Mouse (Mus musculus): ENCODE measurements at regions not wholly inside any gene's neighbourhood (a gene's known extent, or its start where the extent isn't known, plus 50 kb on each side); places are given as distances from the start of the nearest gene placed in this dataset.
A peak's percentile ranks its signal among the peaks of the same experiment; 100 is the strongest.

- Histone ChIP-seq H3K4me1 (replicated peaks; ENCODE audit: control insufficient read depth, insufficient read depth, low read length) (no peaks in the 10 kb centered on the region), H3K27me3 (ENCODE audit: control insufficient read depth, insufficient read depth, low read length) (no peaks in the 10 kb centered on the region), H3K36me3 (ENCODE audit: control insufficient read depth, insufficient read depth, low read length) (no peaks in the 10 kb centered on the region), H3K4me2 (ENCODE audit: low read depth, low read length, severe bottlenecking) (no peak overlapping the region), H3K9me3 (ENCODE audit: control insufficient read depth, low read length) (no peaks in the 10 kb centered on the region), H3K4me3 (ENCODE audit: low read depth, low read length) (no peak overlapping the region), H3K9ac (ENCODE audit: low read length) (no peak overlapping the region), H3K27ac (ENCODE audit: low read depth, low read length) (no peak overlapping the region)
- ATAC-seq (replicated peaks; ENCODE audit: low FRiP score): no peak
- 74% methylated on average over 2 of the region's 2 CpGs for WGBS
- DNase-seq (ENCODE audit: low spot score): no peak
Measured at GRCm38 (mm10) chr11:14350444-14351135, 248.5 kb upstream of the Pom121l12 start.

DNA sequence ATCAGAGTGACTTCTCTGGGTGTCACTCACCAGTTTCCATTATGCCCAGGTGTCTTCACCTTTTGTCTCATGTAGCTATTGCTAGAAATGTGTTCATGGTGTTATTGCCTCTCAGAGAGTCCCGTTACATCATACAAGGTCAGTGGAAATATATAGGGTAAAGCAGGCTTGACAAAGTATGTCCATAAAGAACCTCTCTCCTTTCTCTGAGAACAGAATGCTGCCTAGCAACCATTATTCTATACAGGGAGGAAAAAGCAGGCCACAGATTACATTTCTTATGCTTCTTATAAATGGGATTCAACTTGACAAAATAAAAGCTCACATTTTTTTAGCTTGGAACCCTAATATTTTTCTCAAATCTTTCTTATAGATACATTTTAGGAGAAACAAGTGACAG, 220.6 kb upstream of the Pom121l12 start:
- no peak overlapping the region for H3K27ac ChIP-seq (ENCODE audit: low read depth, low read length)
- H3K4me3 ChIP-seq (ENCODE audit: low read depth, low read length): no peak overlapping the region
- no peaks in the 10 kb centered on the region for H3K36me3 ChIP-seq (ENCODE audit: control insufficient read depth, insufficient read depth, low read length)
- no peaks in the 10 kb centered on the region for H3K9me3 ChIP-seq (ENCODE audit: control insufficient read depth, low read length)
- WGBS: 45% methylated on average over 1 of the region's 1 CpGs
- no peak overlapping the region for H3K9ac ChIP-seq (ENCODE audit: low read length)
- H3K4me1 ChIP-seq (replicated peaks; ENCODE audit: control insufficient read depth, insufficient read depth, low read length): no peaks in the 10 kb centered on the region
- H3K4me2 ChIP-seq (ENCODE audit: low read depth, low read length, severe bottlenecking): no peak overlapping the region
- no peak for DNase-seq (ENCODE audit: low spot score)
- ATAC-seq (replicated peaks; ENCODE audit: low FRiP score): no peak
- no peaks in the 10 kb centered on the region for H3K27me3 ChIP-seq (ENCODE audit: control insufficient read depth, insufficient read depth, low read length)

GRCm38 (mm10) chr11:14379763-14380571, 219.1 kb upstream of the Pom121l12 start:
- Histone ChIP-seq H3K4me3 (ENCODE audit: low read depth, low read length) (no peak overlapping the region), H3K36me3 (ENCODE audit: control insufficient read depth, insufficient read depth, low read length) (no peaks in the 10 kb centered on the region), H3K27ac (ENCODE audit: low read depth, low read length) (no peak overlapping the region), H3K4me1 (replicated peaks; ENCODE audit: control insufficient read depth, insufficient read depth, low read length) (no peaks in the 10 kb centered on the region), H3K9me3 (ENCODE audit: control insufficient read depth, low read length) (no peaks in the 10 kb centered on the region), H3K27me3 (ENCODE audit: control insufficient read depth, insufficient read depth, low read length) (no peaks in the 10 kb centered on the region), H3K9ac (ENCODE audit: low read length) (no peak overlapping the region), H3K4me2 (ENCODE audit: low read depth, low read length, severe bottlenecking) (no peak overlapping the region)
- WGBS: 28% methylated on average over 11 of the region's 11 CpGs
- no peak for DNase-seq (ENCODE audit: low spot score)
- peak; percentile 71 for ATAC-seq (replicated peaks; ENCODE audit: low FRiP score)

DNA sequence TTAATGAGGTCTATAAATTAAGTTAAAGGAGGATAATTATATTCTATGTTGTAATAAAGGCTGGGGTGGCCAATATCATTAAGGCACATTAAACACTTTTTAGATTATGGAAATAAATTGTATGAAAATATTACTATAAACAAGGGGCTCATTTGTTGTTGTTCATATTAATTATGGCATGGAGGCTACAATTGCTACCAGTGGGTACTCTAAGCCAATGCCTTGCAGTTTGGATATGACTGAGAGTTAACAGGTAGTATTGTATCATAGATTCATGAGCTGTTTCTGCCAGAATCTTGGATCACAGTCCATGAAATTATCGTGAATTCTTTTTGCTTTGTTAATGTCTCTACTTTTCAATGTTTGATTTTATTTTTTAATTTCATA, 218.5 kb upstream of the Pom121l12 start:
- H3K4me1 ChIP-seq (replicated peaks; ENCODE audit: control insufficient read depth, insufficient read depth, low read length): no peaks in the 10 kb centered on the region
- 86% methylated on average over 1 of the region's 1 CpGs for WGBS
- no peak for ATAC-seq (replicated peaks; ENCODE audit: low FRiP score)

GRCm38 (mm10) chr11:14387055-14387584, 212.0 kb upstream of the Pom121l12 start:
- no peak overlapping the region for H3K9ac ChIP-seq (ENCODE audit: low read length)
- H3K36me3 ChIP-seq (ENCODE audit: control insufficient read depth, insufficient read depth, low read length): no peaks in the 10 kb centered on the region
- no peak overlapping the region for H3K4me2 ChIP-seq (ENCODE audit: low read depth, low read length, severe bottlenecking)
- no peak overlapping the region for H3K27ac ChIP-seq (ENCODE audit: low read depth, low read length)
- DNase-seq (ENCODE audit: low spot score) (no peak), ATAC-seq (replicated peaks; ENCODE audit: low FRiP score) (no peak)
- H3K4me1 ChIP-seq (replicated peaks; ENCODE audit: control insufficient read depth, insufficient read depth, low read length): no peaks in the 10 kb centered on the region
- H3K9me3 ChIP-seq (ENCODE audit: control insufficient read depth, low read length): no peaks in the 10 kb centered on the region
- no peak overlapping the region for H3K4me3 ChIP-seq (ENCODE audit: low read depth, low read length)
- 83% methylated on average over 3 of the region's 3 CpGs for WGBS
- no peaks in the 10 kb centered on the region for H3K27me3 ChIP-seq (ENCODE audit: control insufficient read depth, insufficient read depth, low read length)

More for the DNA sequence above, 218.5 kb upstream of the Pom121l12 start:
- no peak overlapping the region for H3K4me2 ChIP-seq (ENCODE audit: low read depth, low read length, severe bottlenecking)
- no peaks in the 10 kb centered on the region for H3K9me3 ChIP-seq (ENCODE audit: control insufficient read depth, low read length)
- no peak overlapping the region for H3K27ac ChIP-seq (ENCODE audit: low read depth, low read length)
- DNase-seq (ENCODE audit: low spot score): no peak
- no peak overlapping the region for H3K4me3 ChIP-seq (ENCODE audit: low read depth, low read length)
- H3K27me3 ChIP-seq (ENCODE audit: control insufficient read depth, insufficient read depth, low read length): no peaks in the 10 kb centered on the region
- H3K36me3 ChIP-seq (ENCODE audit: control insufficient read depth, insufficient read depth, low read length): no peaks in the 10 kb centered on the region
- no peak overlapping the region for H3K9ac ChIP-seq (ENCODE audit: low read length)

- H3K4me3 ChIP-seq (ENCODE audit: low read depth, low read length): no peak overlapping the region
- no peak for DNase-seq (ENCODE audit: low spot score)
- no peak overlapping the region for H3K9ac ChIP-seq (ENCODE audit: low read length)
- 82% methylated on average over 5 of the region's 5 CpGs for WGBS
- no peaks in the 10 kb centered on the region for H3K36me3 ChIP-seq (ENCODE audit: control insufficient read depth, insufficient read depth, low read length)
- ATAC-seq (replicated peaks; ENCODE audit: low FRiP score): no peak
- H3K4me1 ChIP-seq (replicated peaks; ENCODE audit: control insufficient read depth, insufficient read depth, low read length): no peaks in the 10 kb centered on the region
- no peak overlapping the region for H3K4me2 ChIP-seq (ENCODE audit: low read depth, low read length, severe bottlenecking)
- H3K9me3 ChIP-seq (ENCODE audit: control insufficient read depth, low read length): no peaks in the 10 kb centered on the region
- no peaks in the 10 kb centered on the region for H3K27me3 ChIP-seq (ENCODE audit: control insufficient read depth, insufficient read depth, low read length)
- no peak overlapping the region for H3K27ac ChIP-seq (ENCODE audit: low read depth, low read length)
Measured at GRCm38 (mm10) chr11:14387720-14388119, 211.4 kb upstream of the Pom121l12 start.

Data from forebrain, embryonic 11.5 days (tissue).